Mouse (Mus musculus) cerebellum, postnatal 36 days (tissue): ENCODE data around the gene Entpd3.

Source experiments
- DNase-seq, 2 experiments: peaks; one replicate each; pipeline ENCODE4 v3.0.0; 2021 to 2022; ENCODE audit warnings: mixed read lengths in 2 of 2

Gene Entpd3

GRCm38 (mm10) chr9:120582619-120583308 lies 43.1 kb downstream of the Entpd3 start:
- DNase-seq: peak; percentile 81 to 86

DNA sequence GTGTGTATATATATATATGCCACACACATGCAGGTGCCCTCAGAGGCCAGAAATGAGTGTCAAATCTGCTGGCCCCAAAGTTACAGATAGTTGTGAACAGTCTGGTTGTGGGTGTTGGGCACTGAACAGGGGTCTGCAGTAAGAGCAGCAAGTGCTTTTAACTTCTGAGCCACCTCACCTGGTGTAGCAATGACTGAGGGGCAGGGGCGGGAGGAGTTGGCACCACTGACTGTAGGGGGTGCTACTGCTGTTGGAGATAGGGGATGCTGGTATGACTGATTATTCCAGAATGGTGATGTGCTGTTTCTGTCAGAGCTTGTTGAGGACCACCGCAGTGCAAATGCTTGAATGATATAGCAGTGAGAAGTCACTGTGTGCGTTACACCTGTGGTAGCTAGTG lies 43.7 kb downstream of the Entpd3 start:
- no peak for DNase-seq

GRCm38 (mm10) chr9:120586546-120586945 lies 46.9 kb downstream of the Entpd3 start:
- DNase-seq: peak; percentile 70 to 71

DNA sequence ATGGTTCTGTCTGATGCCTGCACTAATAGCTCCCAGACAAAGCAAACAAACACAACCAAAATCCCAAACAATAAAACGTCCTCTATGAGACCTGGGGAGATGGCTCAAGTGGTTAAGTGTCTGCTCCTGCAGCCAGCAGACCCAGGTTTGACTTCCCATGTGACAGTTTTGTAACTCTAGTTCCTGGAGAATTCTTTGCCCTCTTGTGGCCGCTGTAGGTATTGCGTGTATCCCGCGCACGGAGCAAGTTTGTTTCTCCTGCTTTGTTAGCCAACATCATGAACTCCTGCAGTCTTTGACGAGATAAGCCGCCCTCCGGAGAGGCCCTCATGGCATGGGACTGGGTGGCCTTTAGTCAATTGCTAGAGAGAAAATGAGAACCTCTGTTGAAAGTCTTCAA lies 51.9 kb downstream of the Entpd3 start:
- peak; percentile 72 to 79 for DNase-seq

DNA sequence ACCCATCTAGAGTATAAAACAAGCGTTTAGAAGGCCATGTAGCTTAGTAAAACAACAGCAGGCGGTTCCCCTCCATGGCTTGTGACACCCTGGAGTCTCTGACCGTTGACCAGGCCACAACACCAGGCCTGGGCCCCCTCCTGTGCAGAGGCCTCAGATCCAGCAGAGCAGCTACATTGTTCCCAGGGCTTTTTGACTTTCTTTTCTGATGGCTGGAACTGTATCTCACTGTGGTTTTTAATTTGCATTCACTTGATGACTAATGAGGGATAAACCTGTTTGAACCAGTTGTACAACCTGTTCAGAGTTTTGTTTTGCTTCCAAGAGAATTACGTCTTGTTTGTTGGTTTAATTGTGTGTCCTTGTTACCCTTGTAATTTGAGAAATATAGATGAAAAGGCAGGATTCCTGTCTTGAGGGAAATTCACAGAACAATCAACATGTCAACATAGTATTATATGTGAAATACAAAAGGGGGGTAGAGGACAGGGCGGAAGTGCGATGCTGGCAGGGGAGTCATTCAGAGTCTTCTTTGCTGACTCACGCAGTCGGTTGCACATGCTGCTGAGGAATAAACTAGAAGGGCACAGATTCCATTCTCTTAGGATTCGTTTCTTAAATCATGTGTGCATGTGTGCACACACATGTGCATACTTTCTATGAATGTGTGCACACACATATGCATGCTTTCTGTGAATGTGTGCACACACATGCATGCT lies 53.9 kb downstream of the Entpd3 start:
- no peak for DNase-seq

DNA sequence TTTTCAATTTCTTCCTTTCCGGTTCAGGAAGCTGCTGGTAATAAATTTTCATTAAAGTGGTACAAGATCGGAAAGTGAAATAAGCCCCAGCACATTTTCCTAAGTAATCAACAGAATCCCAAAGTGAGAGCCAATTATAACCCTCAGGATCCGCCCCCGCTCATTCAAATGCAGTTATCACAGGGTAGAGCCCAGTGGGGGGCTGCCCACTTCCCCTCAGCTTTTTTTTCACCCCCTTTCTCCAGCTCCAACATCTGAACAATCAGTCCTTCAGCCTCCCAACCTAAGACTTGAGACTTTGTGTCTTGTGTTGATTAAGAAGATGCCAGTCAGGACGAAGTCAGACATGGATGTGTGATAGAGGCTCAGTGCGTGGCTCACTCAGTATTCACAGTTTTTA lies 55.2 kb downstream of the Entpd3 start:
- DNase-seq: no peak

GRCm38 (mm10) chr9:120595306-120595705 lies 55.7 kb downstream of the Entpd3 start:
- no peak for DNase-seq

- DNase-seq: peak; percentile 80 to 84
These were observed 62.0 kb downstream of the Entpd3 start for GRCm38 (mm10) chr9:120601488-120602171.

DNA sequence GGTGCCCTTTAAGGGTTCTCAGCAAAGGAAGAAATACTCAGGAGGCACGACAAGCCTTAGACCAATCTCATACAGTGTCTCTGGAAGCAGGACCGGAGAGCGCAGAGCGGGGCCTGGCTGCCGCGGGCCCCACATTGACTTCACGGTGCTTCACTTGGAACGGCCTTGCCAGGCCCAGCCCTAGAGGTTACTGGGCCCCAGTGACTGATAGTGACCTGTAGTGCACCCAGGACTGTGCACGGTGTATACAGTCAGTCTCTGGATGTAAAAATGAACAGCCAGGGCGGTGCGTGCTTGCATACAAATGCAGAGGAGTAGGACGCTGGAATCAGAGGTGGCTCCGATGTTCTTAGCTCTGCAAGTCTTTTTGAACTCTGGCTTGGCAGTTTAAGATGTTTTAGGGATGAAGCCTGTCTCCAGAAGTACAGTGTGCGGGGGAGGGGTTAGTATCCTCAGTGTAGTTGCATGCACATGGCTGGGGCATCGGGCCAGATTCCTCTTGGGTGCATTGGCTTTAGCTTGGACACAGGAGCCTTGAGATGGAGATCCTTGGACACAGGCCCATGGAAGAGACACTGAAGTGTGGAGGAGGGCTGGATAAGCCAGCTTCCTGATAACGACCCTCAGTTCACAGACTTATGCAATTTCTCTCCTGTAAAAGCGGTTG lies 62.7 kb downstream of the Entpd3 start:
- peak; percentile 39 to 43 for DNase-seq

GRCm38 (mm10) chr9:120602839-120603511 lies 63.4 kb downstream of the Entpd3 start:
- DNase-seq: peak; percentile 92 to 95

DNA sequence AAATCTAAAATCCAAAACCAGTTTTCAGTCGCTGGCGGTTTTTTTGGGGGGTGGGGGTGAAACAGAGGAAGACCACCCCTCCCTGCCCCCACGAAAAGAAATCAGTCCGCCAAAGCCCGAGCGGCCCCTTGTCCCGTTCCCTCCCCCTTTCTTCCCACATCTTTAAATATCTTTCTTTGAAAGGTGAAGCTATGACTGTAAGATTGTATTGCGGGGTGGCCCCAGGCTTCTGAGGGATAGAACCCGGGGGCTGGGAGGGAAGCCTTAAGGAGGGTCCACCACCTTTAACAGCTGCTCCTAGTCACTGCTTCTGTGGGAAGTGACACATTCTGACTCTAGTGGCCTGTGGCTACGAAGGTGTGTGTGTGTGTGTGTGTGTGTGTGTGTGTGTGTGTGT lies 63.9 kb downstream of the Entpd3 start:
- no peak for DNase-seq

DNA sequence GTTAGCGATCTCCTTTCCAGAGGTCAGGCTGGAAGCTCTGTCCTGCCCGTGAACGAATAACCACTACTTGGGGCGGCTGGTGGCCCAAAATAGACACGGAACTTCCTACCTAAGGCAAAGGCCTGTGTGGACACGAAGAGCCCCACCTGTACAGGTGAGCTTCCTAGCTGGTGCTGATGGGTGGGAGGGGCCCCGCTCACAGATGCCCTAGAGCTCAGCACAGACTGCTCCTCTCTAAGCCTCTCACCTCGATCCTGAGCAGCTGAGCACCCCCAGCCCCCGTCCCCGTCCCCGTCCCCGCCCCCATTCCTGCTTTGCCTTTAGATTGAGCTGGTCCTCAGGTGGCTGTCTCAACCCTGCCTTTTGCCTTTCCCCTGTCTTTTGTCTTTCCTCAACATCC lies 64.3 kb downstream of the Entpd3 start:
- no peak for DNase-seq

GRCm38 (mm10) chr9:120611055-120611454 lies 71.4 kb downstream of the Entpd3 start:
- no peak for DNase-seq

GRCm38 (mm10) chr9:120614059-120614458 lies 74.4 kb downstream of the Entpd3 start:
- DNase-seq: no peak
